Mouse (Mus musculus) large intestine, adult 2 months (tissue): Measurements from ENCODE around the gene Arl16. TPM values are rescaled to one million over a fixed set of nuclear protein-coding genes. Genes with fewer than 3 reads are reported as not detected.
"Not testable (repeated sequence)": the region's sequence is repeated elsewhere in the genome, so short reads cannot be mapped to it uniquely, and the experiment has no call there.

Experiments used
- DNase-seq: peaks from one replicate; pipeline ENCODE4 v3.0.0-alpha.2; 2012; ENCODE audit warnings: low read depth, low spot score
- WGBS: fragments of 180-500 bp; shearing (Covaris S2); methylation state at CpG from one replicate; pipeline ENCODE4 v1.1.7; 2018; 5-methylcytosine and 5-hydroxymethylcytosine counted together
- polyA plus RNA-seq: library from polyadenylated mRNA; depleted of rRNA; stranded (reverse); fragments of >200 nt; gene quantifications from 2 replicates; pipeline ENCODE4 v1.2.3, GENCODE M21; 2012; rRNA removed

Arl16 gene
- 16.8 and 18.8 TPM in 2 replicates for polyA plus RNA-seq

GRCm38 (mm10) chr11:120467051-120467735 lies at the start of gene Arl16:
Gene Arl16, minus strand, starts transcription at chr11:120467607.
- DNase-seq: peak; percentile 97
- under 1% methylated on average over 54 of the region's 54 CpGs for WGBS

- no peak for DNase-seq
- WGBS: 92% methylated on average over 4 of the region's 4 CpGs
These were observed 49.7 kb upstream of the Arl16 start for GRCm38 (mm10) chr11:120517147-120517546.

- 15% methylated on average over 17 of the region's 17 CpGs for WGBS
- no peak for DNase-seq
These were observed 48.2 kb upstream of the Arl16 start for GRCm38 (mm10) chr11:120515611-120516010.

GRCm38 (mm10) chr11:120514262-120514661 lies 46.9 kb upstream of the Arl16 start:
- not testable (repeated sequence) for DNase-seq
- 83% methylated on average over 2 of the region's 2 CpGs for WGBS

GRCm38 (mm10) chr11:120512790-120513453 lies 45.5 kb upstream of the Arl16 start:
- 22% methylated on average over 6 of the region's 6 CpGs for WGBS
- DNase-seq: no peak

GRCm38 (mm10) chr11:120510375-120511030 lies 43.1 kb upstream of the Arl16 start:
- DNase-seq: no peak
- 5% methylated on average over 16 of the region's 16 CpGs for WGBS

GRCm38 (mm10) chr11:120509940-120510339 lies 42.5 kb upstream of the Arl16 start:
- DNase-seq: peak; percentile 85
- WGBS: 11% methylated on average over 4 of the region's 4 CpGs

GRCm38 (mm10) chr11:120508290-120508870 lies 41.0 kb upstream of the Arl16 start:
- DNase-seq: no peak
- WGBS: 64% methylated on average over 9 of the region's 9 CpGs

- 36% methylated on average over 13 of the region's 13 CpGs for WGBS
- peak; percentile 85 for DNase-seq
These were observed 40.3 kb upstream of the Arl16 start for GRCm38 (mm10) chr11:120507611-120508289.

- WGBS: 26% methylated on average over 4 of the region's 4 CpGs
- no peak for DNase-seq
These were observed 39.5 kb upstream of the Arl16 start for GRCm38 (mm10) chr11:120506899-120507298.

GRCm38 (mm10) chr11:120505661-120506060 lies 38.3 kb upstream of the Arl16 start:
- DNase-seq: no peak
- WGBS: 74% methylated on average over 3 of the region's 3 CpGs

GRCm38 (mm10) chr11:120501701-120502100 lies 34.3 kb upstream of the Arl16 start:
- WGBS: 60% methylated on average over 4 of the region's 4 CpGs
- no peak for DNase-seq

- DNase-seq: no peak
- 32% methylated on average over 6 of the region's 6 CpGs for WGBS
These were observed 33.6 kb upstream of the Arl16 start for GRCm38 (mm10) chr11:120501018-120501417.

GRCm38 (mm10) chr11:120500357-120500756 lies 33.0 kb upstream of the Arl16 start:
- DNase-seq: no peak
- WGBS: 3% methylated on average over 3 of the region's 3 CpGs

GRCm38 (mm10) chr11:120499894-120500293 lies 32.5 kb upstream of the Arl16 start:
- no peak for DNase-seq
- WGBS: 44% methylated on average over 6 of the region's 6 CpGs

- WGBS: 66% methylated on average over 5 of the region's 5 CpGs
These were observed 31.5 kb upstream of the Arl16 start for GRCm38 (mm10) chr11:120498891-120499290.

GRCm38 (mm10) chr11:120498226-120498625 lies 30.8 kb upstream of the Arl16 start:
- 56% methylated on average over 12 of the region's 12 CpGs for WGBS
- no peak for DNase-seq

More at GRCm38 (mm10) chr11:120498891-120499290, 31.5 kb upstream of the Arl16 start:
- DNase-seq: no peak

GRCm38 (mm10) chr11:120497436-120497835 lies 30.0 kb upstream of the Arl16 start:
- DNase-seq: no peak
- WGBS: 68% methylated on average over 3 of the region's 3 CpGs

GRCm38 (mm10) chr11:120493911-120494310 lies 26.5 kb upstream of the Arl16 start:
- 58% methylated on average over 3 of the region's 3 CpGs for WGBS

GRCm38 (mm10) chr11:120493351-120493750 lies 25.9 kb upstream of the Arl16 start:
- DNase-seq: no peak
- 30% methylated on average over 3 of the region's 3 CpGs for WGBS

More at GRCm38 (mm10) chr11:120493911-120494310, 26.5 kb upstream of the Arl16 start:
- no peak for DNase-seq
